Mouse (Mus musculus) forebrain, embryonic 14.5 days (tissue): ENCODE measurements around the gene Rbfox3. TPM values are rescaled to one million over a fixed set of nuclear protein-coding genes. Genes with fewer than 3 reads are reported as not detected.
A peak's percentile ranks its signal among the peaks of the same experiment; 100 is the strongest.

Experiments used
- ATAC-seq: fragments of 200-750 bp; cut with Nextera tagmentation; 2 replicates; pipeline ENCODE4 v1.8.0; 2017; ENCODE audit warnings: mild to moderate bottlenecking, moderate library complexity
- DNase-seq: peaks from one replicate; pipeline ENCODE4 v3.0.0-alpha.2; 2015; ENCODE audit warnings: low spot score
- H3K27ac ChIP-seq: fragments of 300-500 bp; sonication (generic); 2 replicates; pipeline ENCODE4 v1.5.1; 2014; ENCODE audit warnings: low read depth, mild to moderate bottlenecking, control low read depth, low read length, moderate library complexity
- H3K27me3 ChIP-seq: fragments of 300-500 bp; sonication (generic); replicated peaks from 2 replicates; pipeline ENCODE4 v1.6.1; 2014; ENCODE audit warnings: low read length, control low read depth, mixed read lengths; ENCODE audit not compliant: control insufficient read depth, insufficient read depth
- H3K36me3 ChIP-seq: fragments of 300-500 bp; sonication (generic); 2 replicates; pipeline ENCODE4 v1.6.1; 2014; ENCODE audit warnings: low read length, control low read depth; ENCODE audit not compliant: control insufficient read depth, insufficient read depth
- H3K4me1 ChIP-seq: fragments of 300-500 bp; sonication (generic); 2 replicates; pipeline ENCODE4 v1.6.1; 2014; ENCODE audit warnings: antibody characterized with exemption, low read length, control low read depth; ENCODE audit not compliant: control insufficient read depth, insufficient read depth
- H3K4me2 ChIP-seq: fragments of 300-500 bp; sonication (generic); 2 replicates; pipeline ENCODE4 v1.6.1; 2014; ENCODE audit warnings: mild to moderate bottlenecking, control low read depth, low read length
- H3K4me3 ChIP-seq: fragments of 300-500 bp; sonication (generic); 2 replicates; pipeline ENCODE4 v1.5.1; 2014; ENCODE audit warnings: low read depth, low read length, control low read depth
- H3K9ac ChIP-seq: fragments of 300-500 bp; sonication (generic); 2 replicates; pipeline ENCODE4 v1.6.1; 2014; ENCODE audit warnings: mild to moderate bottlenecking, low read length, control low read depth, moderate library complexity
- H3K9me3 ChIP-seq: fragments of 300-500 bp; sonication (generic); replicated peaks from 2 replicates; pipeline ENCODE4 v1.6.1; 2016; ENCODE audit warnings: low read length, control low read depth, mixed read lengths; ENCODE audit not compliant: control insufficient read depth
- WGBS: fragments of 180-500 bp; shearing (Covaris S2); extraction: QIAGEN DNeasy Blood & Tissue Kit; methylation state at CpG from one replicate; pipeline ENCODE4 v1.1.7; 2014; 5-methylcytosine and 5-hydroxymethylcytosine counted together
- polyA plus RNA-seq: library from polyadenylated mRNA; unstranded; fragments of >200 nt; fragmentation: Nextera tagmentation; extraction: Ambion mirVana; gene quantifications from 2 replicates; pipeline ENCODE4 v1.2.1, GENCODE M21; 2014

The Rbfox3 gene
- polyA plus RNA-seq, 1 experiment from 2014 or later = 28.2 TPM

GRCm38 (mm10) chr11:118754535-118754934, 156.9 kb downstream of the Rbfox3 start:
- Histone ChIP-seq H3K9ac (no peak overlapping the region), H3K4me1 (peaks cover 45% of the 10 kb centered on the region), H3K9me3 (no peaks in the 10 kb centered on the region), H3K27ac (peak overlapping the region; percentile 63), H3K4me2 (no peak overlapping the region), H3K36me3 (no peaks in the 10 kb centered on the region), H3K27me3 (no peaks in the 10 kb centered on the region), H3K4me3 (no peak overlapping the region)
- WGBS = 61% methylated on average over 4 of the region's 4 CpGs
- ATAC-seq (peak; percentile 14; the same call in 1 of the 2 replicates), DNase-seq (no peak)

- peak; percentile 67 for ATAC-seq
- H3K27me3 ChIP-seq = no peaks in the 10 kb centered on the region
- 25% methylated on average over 7 of the region's 7 CpGs for WGBS
- peak overlapping the region; percentile 77 for H3K27ac ChIP-seq
- no peak overlapping the region; the same call in 1 of the 2 replicates for H3K4me2 ChIP-seq
- no peaks in the 10 kb centered on the region for H3K9me3 ChIP-seq
- no peaks in the 10 kb centered on the region for H3K36me3 ChIP-seq
- DNase-seq = peak; percentile 65
- H3K4me1 ChIP-seq = peaks cover 45% of the 10 kb centered on the region
- H3K9ac ChIP-seq = no peak overlapping the region
- no peak overlapping the region for H3K4me3 ChIP-seq
These were observed 159.3 kb downstream of the Rbfox3 start for GRCm38 (mm10) chr11:118751879-118752616.

- DNase-seq (no peak), ATAC-seq (no peak)
- Histone ChIP-seq H3K9me3 (no peaks in the 10 kb centered on the region), H3K4me3 (no peak overlapping the region), H3K27ac (no peak overlapping the region), H3K9ac (no peak overlapping the region), H3K4me1 (peaks cover 50% of the 10 kb centered on the region), H3K27me3 (no peaks in the 10 kb centered on the region), H3K36me3 (no peaks in the 10 kb centered on the region), H3K4me2 (no peak overlapping the region)
- 74% methylated on average over 11 of the region's 11 CpGs for WGBS
These were observed 160.6 kb downstream of the Rbfox3 start for GRCm38 (mm10) chr11:118750745-118751330.

GRCm38 (mm10) chr11:118749541-118749940, 161.9 kb downstream of the Rbfox3 start:
- H3K27me3 ChIP-seq = no peaks in the 10 kb centered on the region
- 83% methylated on average over 1 of the region's 1 CpGs for WGBS

GRCm38 (mm10) chr11:118748622-118749021, 162.8 kb downstream of the Rbfox3 start:
- Histone ChIP-seq H3K4me2 (no peak overlapping the region), H3K4me1 (peaks cover 55% of the 10 kb centered on the region), H3K9ac (no peak overlapping the region), H3K9me3 (no peaks in the 10 kb centered on the region), H3K27ac (0 out of 2 replicates have a peak overlapping the region, but pooled peaks have one; percentile 33), H3K4me3 (no peak overlapping the region), H3K36me3 (no peaks in the 10 kb centered on the region), H3K27me3 (no peaks in the 10 kb centered on the region)
- ATAC-seq (no peak), DNase-seq (peak; percentile 80)
- 17% methylated on average over 10 of the region's 10 CpGs for whole genome bisulfite sequencing

More at GRCm38 (mm10) chr11:118749541-118749940, 161.9 kb downstream of the Rbfox3 start:
- Histone ChIP-seq H3K4me3 (no peak overlapping the region), H3K9ac (no peak overlapping the region), H3K4me1 (peaks cover 55% of the 10 kb centered on the region), H3K4me2 (no peak overlapping the region), H3K9me3 (no peaks in the 10 kb centered on the region), H3K27ac (no peak overlapping the region), H3K36me3 (no peaks in the 10 kb centered on the region)
- DNase-seq (no peak), ATAC-seq (no peak)

- 0 out of 2 replicates have a peak overlapping the region, but pooled peaks have one; percentile 17 for H3K9ac ChIP-seq
- H3K36me3 ChIP-seq = no peaks in the 10 kb centered on the region
- DNase-seq = peak; percentile 61
- H3K27ac ChIP-seq = peak overlapping the region; percentile 86
- H3K4me1 ChIP-seq = peaks cover 39% of the 10 kb centered on the region
- ATAC-seq = peak; percentile 61
- no peaks in the 10 kb centered on the region for H3K9me3 ChIP-seq
- H3K27me3 ChIP-seq = no peaks in the 10 kb centered on the region
- H3K4me2 ChIP-seq = peak overlapping the region; percentile 46
- no peak overlapping the region for H3K4me3 ChIP-seq
These were observed 166.1 kb downstream of the Rbfox3 start for GRCm38 (mm10) chr11:118745279-118745678.

GRCm38 (mm10) chr11:118744782-118745181, 166.6 kb downstream of the Rbfox3 start:
- ATAC-seq (peak; percentile 84), DNase-seq (peak; percentile 95)
- Histone ChIP-seq H3K4me1 (peaks cover 44% of the 10 kb centered on the region), H3K9ac (peak overlapping the region; percentile 21; the same call in 1 of the 2 replicates), H3K4me2 (peak overlapping the region; percentile 46), H3K4me3 (no peak overlapping the region), H3K27ac (peak overlapping the region; percentile 86), H3K9me3 (no peaks in the 10 kb centered on the region), H3K27me3 (no peaks in the 10 kb centered on the region), H3K36me3 (no peaks in the 10 kb centered on the region)
- 2% methylated on average over 15 of the region's 15 CpGs for WGBS

- Histone ChIP-seq H3K4me3 (no peak overlapping the region), H3K4me1 (peaks cover 47% of the 10 kb centered on the region), H3K4me2 (no peak overlapping the region), H3K9ac (no peak overlapping the region), H3K27ac (peak overlapping the region; percentile 64; the same call in 1 of the 2 replicates), H3K36me3 (no peaks in the 10 kb centered on the region), H3K27me3 (no peaks in the 10 kb centered on the region), H3K9me3 (no peaks in the 10 kb centered on the region)
- WGBS = 19% methylated on average over 3 of the region's 3 CpGs
- DNase-seq = peak; percentile 76
- no peak for ATAC-seq
These were observed 168.6 kb downstream of the Rbfox3 start for GRCm38 (mm10) chr11:118742762-118743161.

GRCm38 (mm10) chr11:118741262-118741661, 170.1 kb downstream of the Rbfox3 start:
- DNase-seq (peak; percentile 65), ATAC-seq (no peak)
- Histone ChIP-seq H3K4me1 (peaks cover 46% of the 10 kb centered on the region), H3K27ac (no peak overlapping the region), H3K9ac (no peak overlapping the region), H3K27me3 (no peaks in the 10 kb centered on the region), H3K4me3 (no peak overlapping the region), H3K9me3 (no peaks in the 10 kb centered on the region), H3K4me2 (no peak overlapping the region), H3K36me3 (no peaks in the 10 kb centered on the region)
- WGBS = 46% methylated on average over 6 of the region's 6 CpGs
